Mouse (Mus musculus) liver, embryonic 14.5 days (tissue): ENCODE data around the gene Tlr6.

Experiments used
- CTCF ChIP-seq: IDR thresholded peaks from 2 replicates; pipeline ENCODE4 v1.5.1; 2016; ENCODE audit warnings: antibody characterized with exemption, low read depth, control low read depth
- EP300 ChIP-seq: IDR thresholded peaks from 2 replicates; pipeline ENCODE4 v1.6.1; 2016; ENCODE audit warnings: antibody characterized with exemption, low read depth

- TF ChIP-seq EP300 (no peak), CTCF (no peak)
Measured at GRCm38 (mm10) chr5:65005251-65005650, 45.4 kb upstream of the Tlr6 start.
